Mouse (Mus musculus) lung, embryonic 14.5 days (tissue): Measurements from ENCODE around the gene Ffar1. TPM values are rescaled to one million over a fixed set of nuclear protein-coding genes. Genes with fewer than 3 reads are reported as not detected.

ENCODE experiments used
- ATAC-seq: fragments of 200-750 bp; cut with Nextera tagmentation; 2 replicates; pipeline ENCODE4 v1.8.0; 2017; ENCODE audit warnings: mild to moderate bottlenecking, moderate TSS enrichment, moderate library complexity; ENCODE audit not compliant: insufficient read depth
- DNase-seq: peaks from one replicate; pipeline ENCODE4 v3.0.0-alpha.2; 2015
- H3K27ac ChIP-seq: fragments of 300-500 bp; sonication (generic); 2 replicates; pipeline ENCODE4 v1.5.1; 2014; ENCODE audit warnings: low read depth, mild to moderate bottlenecking, moderate library complexity
- H3K27me3 ChIP-seq: fragments of 300-500 bp; sonication (generic); 2 replicates; pipeline ENCODE4 v1.6.1; 2014; ENCODE audit warnings: low read length, control low read depth; ENCODE audit not compliant: insufficient read depth
- H3K36me3 ChIP-seq: fragments of 300-500 bp; sonication (generic); 2 replicates; pipeline ENCODE4 v1.6.1; 2014; ENCODE audit warnings: control low read depth; ENCODE audit not compliant: insufficient read depth
- H3K4me1 ChIP-seq: fragments of 300-500 bp; sonication (generic); 2 replicates; pipeline ENCODE4 v1.6.1; 2014; ENCODE audit warnings: antibody characterized with exemption, control low read depth; ENCODE audit not compliant: insufficient read depth
- H3K4me2 ChIP-seq: fragments of 300-500 bp; sonication (generic); 2 replicates; pipeline ENCODE4 v1.6.1; 2014; ENCODE audit warnings: mild to moderate bottlenecking
- H3K4me3 ChIP-seq: fragments of 300-500 bp; sonication (generic); 2 replicates; pipeline ENCODE4 v1.5.1; 2014; ENCODE audit warnings: low read depth, low read length
- H3K9ac ChIP-seq: fragments of 300-500 bp; sonication (generic); 2 replicates; pipeline ENCODE4 v1.6.1; 2014
- H3K9me3 ChIP-seq: fragments of 300-500 bp; sonication (generic); 2 replicates; pipeline ENCODE4 v1.6.1; 2016; ENCODE audit warnings: low read depth, low read length, control low read depth
- CTCF ChIP-seq: IDR thresholded peaks from 2 replicates; pipeline ENCODE4 v1.5.1; 2016; ENCODE audit warnings: antibody characterized with exemption, low read depth
- WGBS: fragments of 180-500 bp; shearing (Covaris S2); extraction: QIAGEN DNeasy Blood & Tissue Kit; methylation state at CpG from one replicate; pipeline ENCODE4 v1.1.7; 2014; 5-methylcytosine and 5-hydroxymethylcytosine counted together
- polyA plus RNA-seq: library from polyadenylated mRNA; unstranded; fragments of >200 nt; fragmentation: Nextera tagmentation; extraction: Ambion mirVana; gene quantifications from 2 replicates; pipeline ENCODE4 v1.2.1, GENCODE M21; 2014

Gene Ffar1
- polyA plus RNA-seq, 1 experiment from 2014 or later, result not detected

DNA sequence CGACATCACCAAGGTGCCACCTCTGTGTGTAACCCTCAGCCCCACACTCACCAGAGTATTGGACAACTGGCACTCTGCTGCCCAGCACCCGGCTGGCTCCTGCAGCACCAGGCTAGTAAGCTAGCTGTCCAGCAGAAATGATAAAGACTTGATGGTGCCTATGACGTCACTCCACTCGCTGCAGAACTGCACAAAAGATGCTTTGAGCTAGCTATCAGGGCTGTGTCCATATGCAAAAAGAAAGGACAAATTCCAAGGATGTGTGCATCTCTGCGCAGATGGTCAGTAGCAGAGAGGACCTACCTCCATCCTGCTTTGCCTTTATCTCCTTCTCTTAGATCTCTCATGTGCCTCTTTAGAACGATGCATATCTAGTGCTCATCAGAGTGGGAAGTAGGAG lies 5.3 kb downstream of the Ffar1 start, which contains the start of gene Ffar3:
Gene Ffar3 (minus strand): TSS at position 101 of the 400 bp plus-strand sequence.
- Histone ChIP-seq H3K4me1 (no peaks in the 10 kb centered on the region), H3K27me3 (no peaks in the 10 kb centered on the region), H3K27ac (no peak within 1 kb of the TSS), H3K9ac (no peak within 1 kb of the TSS), H3K4me2 (no peak within 1 kb of the TSS), H3K36me3 (no peaks in the 10 kb centered on the region), H3K4me3 (no peak within 1 kb of the TSS), H3K9me3 (no peaks in the 10 kb centered on the region)
- DNase-seq (no peak), ATAC-seq (no peak)
- no peak for TF ChIP-seq CTCF
- 67% methylated on average over 6 of the region's 6 CpGs for WGBS

DNA sequence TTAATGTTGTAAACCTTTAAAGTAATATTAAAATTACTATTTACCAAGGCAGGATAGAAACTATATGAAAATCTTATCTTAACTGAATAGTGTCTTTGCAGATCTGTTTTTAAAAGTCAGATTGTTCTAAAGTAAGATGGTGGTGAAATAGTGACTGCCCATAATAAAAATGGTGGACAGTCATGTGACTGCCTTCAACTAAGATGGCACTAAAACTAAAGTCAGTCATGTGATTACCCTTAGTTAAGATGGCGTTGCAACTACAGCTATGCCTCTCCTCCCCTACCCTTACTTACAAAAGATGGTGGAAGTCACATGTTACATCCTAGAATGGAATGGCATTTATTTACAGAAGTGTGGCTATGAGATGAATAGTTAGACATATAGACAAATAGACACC lies 9.9 kb downstream of the Ffar1 start:
- Histone ChIP-seq H3K4me3 (no peak overlapping the region), H3K9me3 (no peaks in the 10 kb centered on the region), H3K27ac (no peak overlapping the region), H3K36me3 (no peaks in the 10 kb centered on the region), H3K27me3 (no peaks in the 10 kb centered on the region), H3K4me1 (no peaks in the 10 kb centered on the region), H3K4me2 (no peak overlapping the region), H3K9ac (no peak overlapping the region)
- DNase-seq (no peak), ATAC-seq (no peak)
- WGBS, result 82% methylated on average over 1 of the region's 1 CpGs
- TF ChIP-seq CTCF, result no peak

DNA sequence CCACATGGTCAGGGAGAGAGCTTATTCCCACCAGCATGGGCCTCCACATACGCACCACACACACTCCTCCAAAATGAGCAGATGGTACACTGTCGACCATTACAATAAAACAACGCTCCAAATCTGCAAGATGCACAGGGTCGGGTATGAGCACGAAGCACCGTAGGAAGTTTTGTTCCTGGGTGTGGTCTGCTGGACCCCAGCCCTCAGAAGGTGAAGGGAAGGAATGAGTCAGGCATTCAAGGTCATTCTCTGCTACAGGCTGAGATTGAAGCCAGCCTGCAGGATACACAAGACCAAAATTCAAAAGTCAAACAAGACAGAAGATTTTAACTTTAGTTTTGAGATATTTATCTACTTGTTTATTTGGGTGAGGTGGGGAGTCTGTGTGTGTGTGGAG lies 13.4 kb downstream of the Ffar1 start:
- no peaks in the 10 kb centered on the region for H3K36me3 ChIP-seq
- H3K4me3 ChIP-seq, result no peak overlapping the region
- H3K27ac ChIP-seq, result no peak overlapping the region
- ATAC-seq (no peak), DNase-seq (no peak)
- H3K9me3 ChIP-seq, result no peaks in the 10 kb centered on the region
- H3K4me1 ChIP-seq, result no peaks in the 10 kb centered on the region
- 73% methylated on average over 6 of the region's 6 CpGs for WGBS
- no peak overlapping the region for H3K4me2 ChIP-seq
- H3K9ac ChIP-seq, result no peak overlapping the region
- TF ChIP-seq CTCF, result no peak
- H3K27me3 ChIP-seq, result no peaks in the 10 kb centered on the region

DNA sequence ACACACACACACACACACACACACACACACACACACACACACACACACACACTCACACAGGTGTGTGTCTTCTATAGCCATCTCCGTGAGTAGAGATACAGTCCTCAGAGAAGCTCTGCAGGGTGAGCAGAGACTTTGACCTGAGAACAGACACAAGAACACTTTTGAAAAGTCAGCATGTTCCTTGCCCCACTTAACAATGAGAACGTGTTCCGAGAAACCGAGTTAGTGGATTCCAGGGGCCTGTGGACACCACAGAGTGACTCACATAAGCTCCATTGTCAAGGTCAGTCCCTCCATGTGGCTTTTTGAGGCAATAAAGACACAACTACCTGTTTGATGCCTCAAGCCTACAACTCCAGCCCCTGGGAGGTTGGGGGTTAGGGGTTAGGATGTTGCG lies 14.0 kb downstream of the Ffar1 start:
- TF ChIP-seq CTCF, result no peak

GRCm38 (mm10) chr7:30846505-30847053 lies 14.8 kb downstream of the Ffar1 start:
- H3K27ac ChIP-seq, result no peak overlapping the region
- H3K4me3 ChIP-seq, result no peak overlapping the region
- H3K36me3 ChIP-seq, result no peaks in the 10 kb centered on the region
- no peak overlapping the region for H3K9ac ChIP-seq
- TF ChIP-seq CTCF, result no peak
- H3K4me1 ChIP-seq, result no peaks in the 10 kb centered on the region
- no peaks in the 10 kb centered on the region for H3K9me3 ChIP-seq
- no peak for DNase-seq
- no peak for ATAC-seq
- no peaks in the 10 kb centered on the region for H3K27me3 ChIP-seq
- WGBS, result 44% methylated on average over 2 of the region's 2 CpGs
- no peak overlapping the region for H3K4me2 ChIP-seq

More for the DNA sequence above, 14.0 kb downstream of the Ffar1 start:
- Histone ChIP-seq H3K9me3 (no peaks in the 10 kb centered on the region), H3K27ac (no peak overlapping the region), H3K36me3 (no peaks in the 10 kb centered on the region), H3K4me2 (no peak overlapping the region), H3K27me3 (no peaks in the 10 kb centered on the region), H3K9ac (no peak overlapping the region), H3K4me1 (no peaks in the 10 kb centered on the region), H3K4me3 (no peak overlapping the region)
- DNase-seq (no peak), ATAC-seq (no peak)
- 61% methylated on average over 5 of the region's 5 CpGs for WGBS

DNA sequence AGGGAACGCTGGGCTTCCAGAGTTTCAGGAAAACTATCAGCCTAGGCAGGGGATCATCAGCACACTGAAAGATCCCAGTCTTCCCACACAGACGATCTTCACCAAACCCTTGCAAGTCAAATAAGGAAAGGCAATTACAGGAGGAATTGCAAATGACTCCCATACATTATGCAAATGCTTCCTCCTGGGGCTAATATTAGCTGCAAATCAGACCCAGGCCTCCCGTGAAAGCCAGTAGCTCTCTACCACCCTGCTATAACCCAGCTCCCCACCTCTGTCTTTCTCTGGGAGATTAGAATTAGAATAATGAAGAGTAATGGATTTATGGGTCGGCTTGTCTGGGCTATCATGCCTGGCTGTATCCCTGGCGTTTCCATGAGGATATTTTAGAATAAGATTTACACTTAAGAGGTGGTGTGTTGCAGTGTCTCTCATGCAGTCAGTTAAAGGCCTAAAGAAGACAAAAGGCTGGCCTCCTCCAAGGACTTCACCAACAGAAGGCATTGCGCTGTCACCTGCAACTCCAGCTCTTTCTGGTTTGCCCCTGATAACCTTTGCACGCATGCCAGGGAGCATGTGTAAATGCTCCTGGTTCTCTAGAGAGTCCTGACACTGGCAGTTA lies 16.6 kb downstream of the Ffar1 start:
- no peaks in the 10 kb centered on the region for H3K9me3 ChIP-seq
- H3K9ac ChIP-seq, result no peak overlapping the region
- H3K4me3 ChIP-seq, result no peak overlapping the region
- H3K27me3 ChIP-seq, result no peaks in the 10 kb centered on the region
- DNase-seq (no peak), ATAC-seq (no peak)
- no peak overlapping the region for H3K4me2 ChIP-seq
- H3K36me3 ChIP-seq, result no peaks in the 10 kb centered on the region
- no peaks in the 10 kb centered on the region for H3K4me1 ChIP-seq
- 30% methylated on average over 7 of the region's 7 CpGs for WGBS
- no peak for TF ChIP-seq CTCF
- no peak overlapping the region for H3K27ac ChIP-seq

DNA sequence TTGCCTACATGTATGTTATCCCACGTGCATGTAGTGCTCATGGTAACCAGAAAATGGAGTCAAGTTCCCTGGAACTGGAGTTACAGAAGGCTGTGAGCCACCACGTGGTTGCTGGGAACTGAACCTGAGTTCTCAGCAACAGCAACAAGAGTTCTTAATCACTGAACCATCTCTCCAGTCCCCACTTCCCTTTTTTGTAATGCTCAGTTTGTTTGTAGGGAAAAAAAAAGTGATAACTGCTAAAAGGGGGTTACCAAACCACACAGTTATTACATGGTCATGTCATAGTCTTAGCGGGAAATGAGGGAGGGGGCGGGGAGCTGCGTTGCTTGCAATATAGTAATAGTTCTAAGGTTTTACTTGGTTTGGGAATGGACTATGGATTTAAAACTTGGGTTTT lies 19.3 kb downstream of the Ffar1 start:
- H3K9me3 ChIP-seq, result no peaks in the 10 kb centered on the region
- no peak overlapping the region for H3K27ac ChIP-seq
- no peaks in the 10 kb centered on the region for H3K27me3 ChIP-seq
- TF ChIP-seq CTCF, result no peak
- WGBS, result 85% methylated on average over 5 of the region's 5 CpGs
- no peak overlapping the region for H3K4me2 ChIP-seq
- H3K4me3 ChIP-seq, result no peak overlapping the region
- H3K4me1 ChIP-seq, result no peaks in the 10 kb centered on the region
- H3K36me3 ChIP-seq, result no peaks in the 10 kb centered on the region
- no peak overlapping the region for H3K9ac ChIP-seq
- DNase-seq (no peak), ATAC-seq (no peak)
